Mouse (Mus musculus) neural tube, embryonic 10.5 days (tissue): Measurements from ENCODE around the gene Tmem164.
A peak's percentile ranks its signal among the peaks of the same experiment; 100 is the strongest.
"Not testable (repeated sequence)": the region's sequence is repeated elsewhere in the genome, so short reads cannot be mapped to it uniquely, and the experiment has no call there.

Source experiments
- DNase-seq: peaks from one replicate; pipeline ENCODE4 v3.0.0-alpha.2; 2017; ENCODE audit warnings: low spot score; ENCODE audit errors: extremely low spot score

Gene Tmem164

DNA sequence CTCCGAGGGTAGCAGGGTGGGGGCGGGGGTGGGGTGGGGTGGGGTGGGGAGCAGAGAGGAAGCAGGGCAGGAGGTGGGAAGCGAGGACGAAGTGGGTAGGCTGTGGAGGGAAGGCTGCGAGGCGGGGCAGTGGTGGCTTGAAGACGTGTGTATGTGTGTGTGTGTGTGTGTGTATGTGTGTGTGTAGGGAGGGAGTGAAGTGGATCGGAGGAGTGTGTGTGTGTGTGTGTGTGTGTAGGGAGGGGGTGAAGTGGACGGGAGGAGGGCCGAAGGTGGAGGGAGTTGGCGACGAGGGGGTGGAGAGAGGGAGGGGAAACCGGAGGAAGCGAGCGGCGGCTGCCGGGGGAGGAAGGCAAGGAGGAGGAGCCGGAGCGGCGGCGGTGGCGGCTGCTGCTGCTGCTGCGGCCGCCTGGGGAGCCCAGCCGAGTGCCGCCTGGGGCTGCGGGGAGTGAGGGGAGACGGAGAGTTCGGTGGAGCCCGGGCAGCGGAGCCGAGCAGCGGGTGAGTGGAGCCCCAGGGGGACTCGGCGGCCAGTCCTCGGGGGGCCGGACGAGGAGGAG, at the start of gene Tmem164:
TSS of gene Tmem164 (plus strand) at position 351 of the 560 bp plus-strand sequence.
- peak; percentile 72 for DNase-seq

DNA sequence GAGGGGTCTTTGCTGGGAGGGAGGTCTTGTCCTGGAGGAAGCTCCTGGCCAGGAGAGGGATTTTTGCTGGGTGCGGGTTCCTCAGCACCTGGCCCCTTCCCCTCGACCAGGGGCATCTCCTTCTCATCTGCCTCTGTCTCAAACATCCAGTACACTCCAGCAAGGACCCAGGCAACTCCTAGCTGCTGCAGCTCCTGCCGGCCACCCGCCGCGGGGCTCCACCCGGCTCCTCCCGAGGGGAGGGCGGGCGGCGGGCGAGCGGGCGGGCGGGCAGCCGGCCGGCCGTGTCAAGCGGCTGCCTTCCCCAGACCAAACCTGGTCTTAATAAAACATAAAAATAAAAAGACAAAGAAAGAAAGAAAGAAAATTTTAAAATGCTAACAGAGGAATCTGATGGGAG, 48.2 kb upstream of the Tmem164 start:
- not testable (repeated sequence) for DNase-seq

DNA sequence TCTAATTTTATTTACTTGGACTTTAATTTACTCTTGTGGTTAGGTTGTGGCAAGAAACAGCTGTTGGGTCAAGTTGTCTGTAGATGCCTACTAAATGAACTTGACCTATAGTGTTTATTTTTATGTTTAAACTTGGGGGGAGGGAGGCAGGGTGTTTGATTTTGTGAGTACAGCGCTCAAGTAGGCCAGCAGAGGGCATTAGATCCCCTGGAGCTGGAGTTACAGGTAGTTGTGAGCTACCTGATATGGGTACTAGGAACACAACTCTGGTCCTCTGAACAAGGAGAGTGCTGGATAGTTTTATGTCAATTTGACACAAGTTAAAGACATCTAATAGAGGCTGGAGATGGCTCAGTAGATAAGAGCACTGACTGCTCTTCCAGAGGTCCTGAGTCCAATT, 34.0 kb upstream of the Tmem164 start:
- DNase-seq, result no peak

DNA sequence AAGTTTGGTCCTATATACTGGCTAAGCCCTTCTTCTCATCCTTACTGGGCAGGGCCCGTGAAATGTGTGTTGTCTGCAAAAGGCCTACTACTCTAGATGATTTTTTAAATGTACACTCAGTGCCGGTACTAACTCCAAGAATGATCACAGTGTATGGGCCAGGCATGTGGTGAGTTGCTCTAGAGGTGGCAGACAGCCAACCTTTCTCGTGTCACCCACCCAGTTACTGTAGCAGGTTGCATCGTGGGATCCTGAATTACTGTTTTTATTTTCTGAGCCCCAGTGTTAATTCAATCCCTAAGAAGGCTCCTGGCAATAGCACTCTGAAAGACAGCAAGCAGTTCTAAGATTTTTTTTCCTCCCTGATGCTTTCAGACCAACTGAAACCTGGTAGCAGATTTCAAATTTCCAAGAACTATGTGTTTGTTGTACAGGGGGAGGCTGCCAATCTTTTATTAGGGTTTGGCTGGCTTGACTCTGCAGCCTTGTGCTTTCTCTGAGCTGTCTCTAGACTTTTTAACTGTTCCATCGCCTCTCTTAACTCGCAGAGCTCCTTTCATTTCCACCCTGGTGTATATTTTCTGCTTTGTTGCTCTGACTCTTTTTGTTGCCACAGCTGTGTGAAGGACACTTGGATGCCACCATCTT, 31.0 kb upstream of the Tmem164 start:
- no peak for DNase-seq

DNA sequence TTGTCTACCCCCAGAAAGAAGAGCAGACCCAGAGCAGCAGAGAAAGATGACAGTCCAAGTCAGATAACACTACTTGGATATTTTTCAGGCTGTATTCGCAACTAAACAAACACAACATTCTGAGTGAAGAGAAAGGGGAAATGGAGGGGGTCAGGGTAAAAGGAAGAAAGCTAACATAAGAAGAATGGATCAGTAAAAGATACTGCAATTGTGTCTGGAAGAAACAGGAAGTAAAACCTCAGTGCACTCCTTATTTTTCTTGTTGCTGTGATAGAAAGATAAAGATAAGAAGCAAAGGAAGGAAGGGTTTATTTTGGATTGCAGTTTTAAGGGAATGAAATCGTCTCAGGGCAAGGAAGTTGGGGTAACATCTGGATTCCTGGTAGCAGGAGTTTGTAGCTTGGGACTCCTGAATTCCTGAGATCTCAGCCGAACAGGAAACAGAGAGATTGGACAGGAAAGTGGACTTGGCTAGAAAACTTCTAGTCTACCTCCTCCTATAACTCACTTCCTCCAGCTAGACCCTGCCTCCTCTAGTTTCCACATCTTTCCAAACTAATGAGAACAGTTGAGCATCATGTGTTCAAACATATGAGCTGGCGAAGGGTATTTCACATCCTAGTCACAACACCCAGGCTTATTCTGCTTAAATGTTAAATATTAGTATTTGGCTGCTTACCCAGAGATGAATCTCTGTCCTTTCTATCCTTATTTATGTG, 16.3 kb upstream of the Tmem164 start:
- DNase-seq, result no peak

DNA sequence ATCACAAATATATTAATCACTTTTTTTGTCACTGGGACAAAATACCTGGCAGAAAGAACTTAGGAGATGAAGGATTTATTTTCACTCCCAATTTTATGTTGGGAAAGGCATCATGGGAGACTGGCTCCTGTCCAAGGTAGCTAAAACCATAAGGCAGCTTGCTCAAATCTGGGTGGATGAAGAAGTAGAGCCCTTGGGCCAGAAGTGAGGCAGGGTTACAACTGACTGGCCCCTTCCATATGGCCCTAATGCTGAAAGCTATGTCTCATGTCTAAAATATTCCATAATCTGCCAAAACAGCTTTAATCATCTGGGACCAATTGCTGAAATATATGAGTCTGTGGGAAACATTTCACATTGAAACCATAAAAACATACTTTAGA, 15.8 kb upstream of the Tmem164 start:
- no peak for DNase-seq

DNA sequence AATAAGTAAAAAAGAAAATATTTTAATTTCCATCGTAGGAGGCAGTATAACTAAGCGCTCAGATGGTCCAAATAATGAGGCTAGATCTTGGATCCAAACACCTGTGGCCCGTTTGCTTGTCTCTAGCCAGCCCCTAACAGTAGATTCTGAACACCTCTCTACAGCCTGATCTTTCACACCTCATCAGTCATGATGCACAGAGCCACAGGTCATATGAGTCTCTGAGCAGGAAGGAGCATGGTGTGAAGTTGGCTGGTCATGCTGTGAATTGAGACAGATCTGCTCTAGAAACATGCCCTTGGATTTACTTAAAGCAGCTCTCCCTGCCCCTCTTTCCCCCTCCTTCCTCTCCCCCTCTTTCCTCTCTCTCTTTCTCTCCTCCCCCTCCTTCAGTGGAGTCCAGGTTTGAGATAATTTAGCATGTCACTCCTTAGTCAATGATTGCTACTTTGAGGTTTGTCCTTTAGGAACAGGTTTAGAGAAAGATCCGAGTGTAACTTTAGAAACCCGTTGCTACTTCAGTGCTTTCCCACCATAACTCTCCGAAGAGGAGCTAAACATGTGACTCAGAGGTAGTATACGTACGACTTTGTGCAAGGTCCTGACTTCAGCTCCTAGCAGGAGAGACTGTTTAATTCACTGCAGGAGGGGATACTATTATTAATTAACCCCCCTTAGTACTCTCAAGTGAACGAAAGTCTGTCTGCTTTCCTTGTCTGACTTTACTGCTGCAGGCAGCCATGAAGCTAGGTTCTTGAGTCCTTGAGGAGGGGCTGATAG, 11.7 kb upstream of the Tmem164 start:
- DNase-seq, result no peak

DNA sequence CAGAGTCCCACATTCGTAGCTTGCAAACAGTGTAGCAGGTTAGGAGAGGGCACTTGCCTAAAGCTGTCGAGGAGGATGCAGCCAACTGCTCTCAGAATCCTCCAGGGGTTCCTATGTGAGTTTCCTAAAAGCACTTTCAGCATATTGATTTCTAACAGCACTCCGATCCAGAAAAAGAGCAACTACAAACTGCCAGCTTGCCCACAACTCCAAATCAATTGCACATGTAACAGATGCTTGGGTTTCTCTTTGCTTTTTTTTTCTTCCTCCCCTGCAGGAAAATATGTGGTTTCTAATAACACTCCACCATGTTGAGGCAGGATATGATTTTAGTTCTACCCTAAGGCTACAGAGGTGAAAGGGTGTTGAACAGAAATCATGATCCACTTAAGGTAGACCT, 11.1 kb upstream of the Tmem164 start:
- DNase-seq, result no peak

DNA sequence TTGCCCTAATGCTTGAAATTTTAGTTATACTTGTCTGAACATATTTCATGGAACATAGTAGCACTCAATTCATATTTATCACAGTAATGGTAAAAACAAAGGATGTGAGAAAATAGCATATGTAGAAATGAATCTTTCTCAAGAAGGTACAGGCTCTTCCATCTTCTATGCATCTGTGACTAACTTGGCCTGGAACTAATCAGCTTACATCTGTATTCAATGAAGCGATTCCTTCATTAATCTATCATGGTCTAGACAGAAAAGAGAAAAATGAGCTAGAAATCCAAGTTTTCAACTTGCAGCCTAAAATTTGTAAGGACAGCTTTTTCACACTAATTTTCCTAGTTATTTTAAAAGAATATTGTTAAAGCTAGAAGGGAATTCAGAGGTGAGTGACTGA, 10.1 kb upstream of the Tmem164 start:
- DNase-seq, result no peak

DNA sequence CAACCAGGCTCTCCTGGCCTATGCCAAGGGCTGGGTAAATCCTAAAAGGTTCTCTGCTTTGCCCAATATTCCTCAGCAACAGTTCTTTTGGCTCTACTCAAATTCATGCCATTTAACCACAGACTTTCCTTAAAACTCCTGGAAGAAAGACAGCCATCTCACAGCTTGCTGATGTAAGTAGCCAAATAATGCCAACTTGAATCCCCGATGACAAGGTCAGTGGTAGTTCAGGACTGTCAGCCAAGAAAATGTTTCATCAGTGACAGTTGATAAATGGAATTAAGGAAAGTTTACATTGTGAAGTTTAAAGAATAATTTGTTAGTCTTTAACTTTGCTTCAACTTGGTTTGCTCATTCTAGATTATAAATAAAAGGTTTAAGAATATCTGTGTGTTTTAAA, 8.5 kb upstream of the Tmem164 start:
- DNase-seq, result no peak

DNA sequence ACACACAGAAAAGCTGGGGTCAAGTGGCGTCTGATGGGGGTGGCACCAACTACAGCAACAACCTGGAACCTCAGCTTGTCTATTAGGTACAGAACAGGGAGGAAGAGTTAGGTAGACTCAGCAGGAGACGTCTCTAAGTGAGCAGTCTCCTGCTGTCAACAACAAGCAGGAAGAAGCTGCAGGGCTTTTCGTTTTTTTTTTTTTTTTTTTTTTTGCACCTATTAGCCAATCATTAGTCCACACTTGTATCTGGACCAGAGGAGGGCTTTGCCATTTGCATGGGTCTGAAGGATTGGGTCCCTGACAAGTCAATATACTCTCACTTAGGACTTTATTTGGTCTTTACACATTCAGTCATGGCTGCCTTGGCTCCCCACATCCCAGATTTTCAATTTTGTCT, 4.0 kb upstream of the Tmem164 start:
- DNase-seq, result no peak

DNA sequence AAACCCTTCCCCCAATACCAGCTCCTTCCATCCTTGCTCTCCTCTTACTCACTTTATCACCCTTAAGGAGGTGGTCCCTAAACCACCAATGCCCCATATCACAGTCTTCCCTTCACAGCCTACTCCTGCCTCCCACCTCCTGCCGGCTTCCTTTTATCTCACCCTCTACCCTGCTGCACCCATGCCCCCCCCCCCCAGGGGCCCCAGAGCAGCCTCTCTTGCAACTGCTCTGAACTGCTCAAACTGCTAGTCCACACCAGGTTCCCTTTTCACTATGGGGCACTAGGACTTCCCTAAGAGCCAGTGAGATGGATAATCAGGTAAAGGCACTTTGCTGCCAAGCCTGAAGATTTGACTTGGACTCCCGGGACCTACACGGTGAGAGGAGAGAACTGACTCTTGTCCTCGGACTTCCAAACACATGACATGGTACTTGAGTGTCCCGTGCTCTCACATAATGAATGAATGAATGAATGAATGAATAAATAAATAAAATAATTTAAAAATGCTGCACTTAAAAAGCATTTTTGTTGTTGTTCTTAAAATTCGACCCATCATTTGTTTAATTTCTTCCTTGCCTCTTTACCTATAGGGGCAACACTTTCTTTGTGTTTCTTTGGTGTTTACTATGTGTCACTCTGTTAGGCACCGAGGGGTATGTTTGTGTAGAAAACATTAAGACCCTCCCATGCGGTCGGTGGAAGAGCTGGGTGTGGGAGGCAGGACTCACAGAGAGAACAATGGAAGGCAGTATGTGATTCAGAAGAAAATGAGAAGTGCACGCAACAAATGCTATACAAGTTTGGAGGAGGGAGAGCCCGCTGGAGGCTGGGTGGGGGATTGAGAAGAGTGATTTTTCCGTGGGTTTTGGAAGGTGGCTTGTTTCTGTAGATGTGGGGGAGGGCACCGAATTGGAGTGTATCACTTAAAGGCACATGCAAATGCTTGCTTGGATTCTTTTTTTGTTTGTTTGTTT, 2.4 kb upstream of the Tmem164 start:
- DNase-seq, result no peak

DNA sequence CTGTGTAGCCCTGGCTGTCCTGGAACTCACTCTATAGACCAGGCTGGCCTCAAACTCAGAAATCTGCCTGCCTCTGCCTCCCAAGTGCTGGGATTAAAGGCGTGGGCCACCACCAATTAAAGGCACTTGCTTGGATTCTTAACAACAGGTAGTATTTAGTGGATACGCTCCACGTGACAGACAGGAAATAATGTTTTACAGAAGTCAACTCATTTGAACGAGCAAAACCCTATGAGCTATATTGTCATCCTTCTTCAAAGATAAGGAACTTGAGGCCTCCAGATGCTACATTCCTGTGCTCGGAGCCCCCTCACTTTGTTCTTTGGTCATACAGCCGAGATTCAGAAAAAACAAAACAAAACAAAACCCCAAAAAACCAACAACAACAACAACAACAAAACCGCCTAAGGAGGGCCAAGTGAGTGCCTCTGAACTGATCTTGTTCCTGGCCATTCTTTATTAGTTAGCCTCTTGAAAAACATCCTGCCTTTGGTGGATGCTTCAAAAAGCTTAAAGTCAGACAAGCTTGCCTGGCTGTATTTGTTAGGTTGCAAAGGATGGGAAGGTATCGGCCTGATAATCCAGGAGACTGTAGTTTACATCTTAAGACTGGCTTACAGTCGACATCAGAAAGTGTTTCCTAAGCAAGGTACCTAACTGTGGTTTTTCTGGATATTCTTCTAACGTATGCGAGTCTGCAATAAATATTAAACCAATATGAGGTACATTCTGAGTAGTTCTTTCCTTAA, 1.5 kb upstream of the Tmem164 start:
- no peak for DNase-seq

DNA sequence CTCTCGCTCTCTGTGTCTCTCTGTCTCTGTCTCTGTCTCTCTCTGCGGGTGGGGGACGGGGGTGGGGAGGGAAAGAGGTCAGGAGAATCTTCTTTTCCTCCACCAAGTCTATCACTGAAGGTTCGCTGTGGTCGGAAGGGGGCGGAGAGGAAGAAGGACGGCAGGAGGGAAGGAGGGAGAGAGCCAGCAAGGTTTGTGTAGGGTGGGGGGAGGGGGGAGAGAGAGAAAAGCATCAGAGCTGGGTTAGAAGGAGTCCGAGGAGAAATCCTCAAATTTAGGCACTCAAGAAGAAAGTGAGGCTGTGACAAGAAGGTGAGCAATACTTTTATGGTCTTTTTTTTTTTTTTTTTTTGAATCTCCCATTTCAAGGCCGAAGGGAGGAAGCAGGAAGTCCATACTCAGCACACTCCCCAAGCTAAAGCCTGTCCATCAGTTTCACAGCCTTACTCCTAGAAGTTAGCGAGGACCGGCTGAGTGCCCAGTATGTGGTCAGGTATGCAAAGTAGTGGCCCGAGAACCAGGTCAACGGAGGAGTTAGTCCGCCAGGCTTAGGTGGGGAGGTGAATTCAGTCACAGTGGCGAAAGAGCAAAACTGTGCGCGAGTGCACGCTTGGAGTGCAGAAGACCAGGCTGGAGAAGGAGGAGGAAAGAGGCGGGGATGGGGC, 683 bp upstream of the Tmem164 start:
- DNase-seq, result peak; percentile 33

DNA sequence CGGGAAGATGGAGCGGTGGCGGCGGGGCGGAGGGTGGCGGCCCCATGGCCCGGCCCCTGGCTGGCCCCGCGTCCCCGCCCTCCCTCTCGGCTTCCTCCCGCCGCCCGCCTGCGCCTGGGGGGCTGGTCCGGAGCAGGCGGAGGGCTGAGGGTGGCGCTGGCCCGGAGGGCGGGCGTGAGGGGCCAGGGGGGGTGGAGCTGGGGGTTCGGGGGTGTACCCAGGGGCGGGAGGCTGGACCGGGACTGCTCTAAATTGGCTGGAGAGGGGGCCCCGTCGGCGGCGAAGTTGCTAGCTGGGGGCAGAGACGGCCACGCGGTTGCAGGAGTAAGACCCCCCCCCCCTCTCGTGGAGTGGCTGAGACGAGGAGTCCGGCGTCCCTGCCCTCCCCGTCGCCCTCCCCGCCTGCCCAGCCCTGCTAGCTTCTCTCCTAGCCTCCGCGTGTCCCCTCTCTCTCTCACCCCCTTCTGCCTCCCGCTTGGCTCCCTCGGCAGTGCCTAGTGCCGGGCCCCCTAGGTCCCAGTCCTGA, 473 bp downstream of the Tmem164 start:
- DNase-seq, result peak; percentile 60

DNA sequence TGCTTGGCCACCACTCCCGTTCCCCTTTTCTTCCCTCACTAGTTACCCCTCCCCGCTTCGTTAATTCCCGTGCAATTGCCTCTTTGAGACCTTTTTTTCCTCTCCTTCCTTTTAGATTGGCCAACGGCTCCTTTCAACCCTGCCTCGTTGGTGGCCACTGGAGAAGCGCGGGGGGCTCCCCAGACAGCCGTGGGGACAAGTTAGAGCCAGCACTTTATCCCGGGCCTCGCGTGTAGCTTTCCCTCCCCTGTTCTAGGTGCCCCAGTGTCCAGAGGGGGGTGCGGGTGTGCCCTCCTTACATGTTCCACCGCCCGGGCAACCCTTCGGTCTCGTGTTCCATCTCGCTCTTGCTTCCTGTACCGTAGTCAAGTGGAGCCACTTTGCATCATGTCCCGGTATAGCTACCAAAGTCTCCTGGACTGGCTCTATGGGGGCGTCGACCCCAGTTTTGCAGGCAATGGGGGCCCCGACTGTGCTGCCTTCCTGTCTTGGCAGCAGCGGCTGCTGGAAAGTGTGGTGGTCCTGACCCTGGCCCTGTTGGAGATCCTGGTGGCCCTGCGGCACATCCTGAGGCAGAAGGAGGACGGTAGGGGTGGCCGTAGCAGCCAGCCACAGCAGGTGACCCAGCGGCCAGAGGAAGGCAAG, 1.1 kb downstream of the Tmem164 start:
- peak; percentile 30 for DNase-seq

DNA sequence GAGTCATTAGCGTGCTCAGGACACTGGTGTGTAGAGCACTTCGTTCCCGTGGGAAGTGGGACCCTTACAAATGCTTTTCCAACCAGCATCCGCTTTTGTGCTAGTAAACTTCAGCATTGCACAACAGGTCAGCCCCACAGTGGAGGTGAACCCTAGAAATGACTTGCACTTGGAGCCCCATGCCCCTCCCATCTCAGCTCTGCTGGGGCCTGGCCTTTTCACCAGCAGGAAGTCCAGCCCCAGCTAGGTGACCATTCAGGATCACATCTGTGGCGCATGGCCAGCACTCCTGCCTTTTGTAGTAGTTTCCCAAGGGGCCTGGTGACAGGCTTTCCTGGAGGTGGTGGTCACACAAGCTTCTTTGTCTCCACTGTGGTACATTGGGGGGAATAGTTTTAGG, 1.8 kb downstream of the Tmem164 start:
- DNase-seq, result no peak

DNA sequence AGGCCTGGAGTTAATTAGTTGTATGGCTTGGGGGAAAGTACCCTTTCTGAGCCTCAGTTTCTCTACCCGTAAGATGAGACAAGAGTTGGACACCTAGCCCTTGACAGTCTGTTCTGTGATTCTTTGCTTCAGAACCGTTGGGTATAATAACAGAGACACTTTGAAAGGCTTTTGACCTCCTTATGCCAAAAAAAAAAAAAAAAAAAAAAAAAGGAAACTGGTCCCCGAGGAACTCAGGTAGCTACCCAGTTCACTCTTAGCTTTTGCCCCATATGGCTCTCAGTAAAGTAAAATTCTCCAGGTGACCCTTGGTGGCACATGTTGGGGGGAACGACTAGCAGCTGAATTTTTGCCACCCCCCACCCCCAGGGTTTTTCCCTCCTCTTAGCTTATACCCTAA, 3.5 kb downstream of the Tmem164 start:
- DNase-seq, result no peak

DNA sequence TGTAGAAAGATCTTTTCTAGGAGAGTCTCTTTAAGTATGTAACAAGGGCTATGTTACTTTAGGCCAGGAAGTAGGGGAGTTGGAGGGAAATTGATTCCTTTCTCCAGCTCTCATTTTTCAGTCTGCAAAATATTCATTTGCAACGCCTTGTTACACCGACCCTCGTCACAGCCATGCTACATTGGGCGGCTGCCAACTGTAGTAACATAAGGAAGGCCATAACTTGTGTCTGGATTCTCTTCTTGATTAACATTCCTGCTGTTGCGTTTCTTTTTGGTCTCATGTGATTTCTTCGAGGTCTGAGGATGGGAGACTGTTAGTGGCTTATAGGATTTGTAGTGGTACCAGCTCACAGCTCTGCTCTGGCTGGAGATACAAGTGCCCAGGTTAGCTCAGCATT, 4.5 kb downstream of the Tmem164 start:
- no peak for DNase-seq
